Mouse (Mus musculus) thymus, postnatal 10 days (tissue): ENCODE measurements around the gene Grm7.

Experiments
- DNase-seq, 2 experiments: peaks; one replicate each; pipeline ENCODE4 v3.0.0; 2021; ENCODE audit warnings: low spot score in 2 of 2

Grm7 gene

GRCm38 (mm10) chr6:110982013-110982412 is 336.6 kb downstream of the Grm7 start:
- DNase-seq, result no peak

DNA sequence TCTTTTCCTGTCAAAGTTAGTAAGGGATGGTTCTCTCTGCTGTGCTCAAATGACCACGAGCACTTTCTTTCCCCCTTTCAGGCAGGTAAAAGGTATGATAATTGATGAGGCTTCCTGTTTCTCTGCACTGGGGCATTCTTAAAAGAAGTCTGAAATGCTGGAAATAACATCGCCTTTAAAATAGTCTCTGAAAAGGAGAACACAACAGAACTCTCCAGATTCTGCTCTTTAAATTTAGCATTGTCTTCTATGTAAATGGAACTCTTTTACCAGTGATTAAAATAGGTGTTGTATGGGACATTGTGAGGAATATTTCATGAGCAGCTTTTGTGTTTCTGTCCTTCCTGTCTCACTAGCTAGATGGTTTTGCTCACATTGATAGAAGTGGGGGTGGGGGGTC is 393.7 kb downstream of the Grm7 start:
- no peak for DNase-seq

- DNase-seq, result no peak
These were observed 400.5 kb downstream of the Grm7 start for GRCm38 (mm10) chr6:111045896-111046295.

GRCm38 (mm10) chr6:111049247-111049646 is 403.9 kb downstream of the Grm7 start:
- no peak for DNase-seq

DNA sequence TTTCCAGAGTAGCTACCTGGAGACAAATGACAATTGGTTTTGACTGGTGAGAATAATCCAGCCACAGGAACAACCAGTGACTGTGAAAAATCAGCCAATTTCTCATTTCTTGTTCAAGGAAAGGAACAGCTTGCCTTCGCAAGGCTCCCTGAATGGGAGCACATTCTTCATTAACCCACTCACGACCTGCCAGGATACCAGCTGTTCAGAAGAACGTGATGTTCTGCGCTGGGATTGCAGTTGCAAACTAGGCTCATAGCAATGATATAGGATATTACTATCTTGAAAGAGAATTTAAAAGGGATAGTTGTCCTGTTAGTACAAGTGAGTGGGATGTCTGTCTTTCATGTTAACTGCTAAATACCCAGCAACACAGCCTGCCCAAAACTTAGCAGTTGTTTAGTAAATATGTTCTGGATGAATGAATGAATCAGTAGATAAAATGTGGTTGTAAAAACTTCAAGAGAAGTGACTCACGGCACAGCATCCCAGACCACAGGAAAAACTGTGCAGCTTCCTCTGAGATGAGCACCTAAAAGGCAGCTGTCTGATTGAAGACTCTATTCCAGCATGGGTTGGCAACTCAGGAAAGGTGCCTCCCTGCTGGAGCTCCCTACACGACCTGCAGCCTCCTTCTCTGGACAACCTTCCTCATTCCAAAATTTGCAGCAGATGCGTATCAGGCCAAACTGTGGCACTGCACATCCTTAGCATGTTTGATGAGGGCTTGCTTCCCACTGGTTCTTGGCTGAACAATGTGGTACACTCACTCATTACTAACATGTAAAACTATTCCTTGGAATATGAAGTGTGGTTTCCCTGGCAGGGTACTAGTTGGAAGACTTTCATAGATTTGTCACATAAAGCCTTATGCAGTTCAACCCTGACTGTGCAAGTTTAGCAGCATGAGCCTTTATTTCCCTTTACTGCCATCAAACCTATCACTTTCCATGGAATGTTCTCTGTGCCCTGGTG is 408.9 kb downstream of the Grm7 start:
- DNase-seq, result no peak

DNA sequence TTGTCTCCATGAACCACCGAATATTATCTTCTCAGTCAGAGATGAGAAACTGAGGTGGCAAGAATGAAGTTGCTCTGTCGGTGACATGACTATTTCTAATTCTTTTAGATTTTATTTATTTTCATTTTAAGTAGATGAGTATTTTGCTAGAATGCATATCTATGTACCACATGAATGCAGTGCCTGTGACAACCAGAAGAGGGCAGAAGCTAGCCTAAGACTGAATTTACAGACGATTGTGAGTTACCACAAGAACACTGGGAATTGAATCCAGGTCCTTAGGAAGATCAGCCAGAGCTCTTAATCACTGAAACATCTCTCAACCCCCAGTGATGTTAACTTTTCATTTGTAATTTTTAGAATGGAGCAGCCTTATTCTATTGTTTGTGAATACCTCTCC is 412.4 kb downstream of the Grm7 start:
- no peak for DNase-seq

DNA sequence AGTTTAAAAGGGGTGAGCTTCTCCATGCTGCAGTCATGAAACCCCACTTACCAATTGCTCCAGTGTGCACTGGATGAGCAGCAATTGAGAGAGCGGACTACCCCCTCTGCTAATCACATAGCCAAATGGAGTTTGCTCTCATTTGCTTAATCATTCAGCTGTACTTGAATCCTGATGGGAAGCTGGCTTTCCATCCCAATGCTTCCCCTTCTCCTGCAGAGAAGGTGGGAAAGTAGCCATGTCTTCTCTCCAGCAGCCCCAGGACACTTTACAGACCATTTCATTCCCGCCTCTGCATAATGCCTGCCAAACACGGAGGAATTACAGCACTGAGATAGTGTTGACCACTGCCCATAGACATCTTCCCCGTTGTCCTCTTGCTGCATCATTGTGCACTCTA is 414.6 kb downstream of the Grm7 start:
- DNase-seq, result no peak

DNA sequence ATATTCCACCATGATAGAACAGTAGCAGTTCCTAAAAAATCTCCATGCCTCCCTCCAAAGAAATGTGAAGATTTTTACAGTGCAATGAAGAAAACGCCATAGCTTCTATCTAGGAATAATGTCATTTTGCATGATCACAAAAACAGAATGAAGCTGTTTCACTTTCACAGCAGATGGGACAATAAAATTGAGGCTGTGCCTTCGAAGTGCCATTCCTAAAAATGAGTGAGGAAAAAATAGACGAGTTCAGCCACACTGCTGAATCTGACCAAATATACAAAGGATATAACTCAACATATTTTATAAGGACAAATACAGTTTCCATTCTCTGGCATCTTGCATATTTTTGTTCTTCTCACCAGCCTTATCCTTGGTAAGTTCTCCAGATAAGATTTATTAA is 439.2 kb downstream of the Grm7 start:
- DNase-seq, result no peak

GRCm38 (mm10) chr6:111094818-111095217 is 449.4 kb downstream of the Grm7 start:
- DNase-seq, result no peak

- no peak for DNase-seq
These were observed 460.1 kb downstream of the Grm7 start for GRCm38 (mm10) chr6:111105485-111105884.

DNA sequence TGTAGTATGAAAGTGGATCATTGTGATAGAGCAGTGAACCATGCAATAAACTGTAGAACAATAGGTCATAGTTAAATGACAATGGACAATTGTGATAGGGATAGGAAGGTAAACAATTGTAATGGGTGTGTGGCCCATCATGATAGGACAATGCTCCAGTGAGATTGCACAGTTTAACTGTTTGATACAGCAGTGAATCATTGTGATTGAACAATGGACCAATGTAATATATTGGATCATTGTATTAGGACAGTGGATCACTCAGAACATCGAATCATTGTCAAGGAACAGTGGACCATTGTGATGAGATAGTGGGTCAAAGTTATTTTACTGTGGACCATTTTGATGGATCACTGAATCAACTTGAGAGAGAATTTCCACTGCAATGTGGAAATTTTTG is 515.7 kb downstream of the Grm7 start:
- no peak for DNase-seq

DNA sequence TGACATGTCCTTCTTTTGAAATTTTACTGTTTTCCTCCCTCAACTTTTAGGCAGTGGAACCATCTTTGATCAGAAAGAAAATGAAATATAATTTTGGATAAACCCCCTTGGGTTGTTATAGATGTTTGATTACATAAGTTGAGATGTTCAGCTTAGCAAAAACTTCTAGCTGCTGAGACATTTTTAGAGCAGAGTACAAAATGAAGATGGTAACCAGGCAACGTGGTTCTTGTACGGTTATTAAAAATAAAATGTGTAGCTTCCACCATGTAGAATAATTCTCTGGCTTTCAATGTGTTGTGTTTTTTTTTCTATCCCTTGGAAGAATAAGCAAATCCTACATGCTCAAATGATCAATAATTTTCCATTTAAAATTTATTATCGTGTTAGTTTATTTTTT is 550.0 kb downstream of the Grm7 start:
- DNase-seq, result no peak

DNA sequence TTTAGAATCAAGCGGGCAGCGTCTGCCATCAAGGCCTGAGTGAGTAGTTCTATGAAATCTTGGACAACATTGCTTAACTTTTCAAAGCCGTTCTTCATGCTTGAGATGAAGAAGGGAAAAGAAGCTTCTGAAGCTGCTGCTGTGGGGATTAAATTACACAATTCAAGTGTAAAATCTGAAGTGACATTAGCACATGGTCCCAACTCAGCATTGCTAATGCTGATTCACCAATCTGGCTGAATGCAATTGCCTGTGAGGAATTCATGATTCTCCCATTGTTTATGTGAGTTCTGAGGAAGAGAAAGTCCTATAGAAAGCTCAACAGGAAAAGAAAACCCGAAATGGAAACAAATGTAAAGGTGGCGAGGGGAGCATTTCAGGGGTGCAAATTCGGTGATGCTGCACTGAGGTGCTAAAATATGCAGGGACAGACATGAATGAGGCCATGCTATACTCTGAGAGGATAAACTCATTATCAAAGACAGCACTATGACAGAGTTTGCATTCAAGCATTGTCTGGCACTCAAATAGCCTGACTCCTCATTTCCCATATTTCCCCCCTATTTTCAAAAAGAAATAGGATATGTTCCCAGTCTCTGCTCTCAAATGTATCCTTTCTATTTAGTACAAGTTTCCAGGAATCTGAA is 575.8 kb downstream of the Grm7 start:
- DNase-seq, result no peak

GRCm38 (mm10) chr6:111255215-111255614 is 609.8 kb downstream of the Grm7 start:
- DNase-seq, result no peak

DNA sequence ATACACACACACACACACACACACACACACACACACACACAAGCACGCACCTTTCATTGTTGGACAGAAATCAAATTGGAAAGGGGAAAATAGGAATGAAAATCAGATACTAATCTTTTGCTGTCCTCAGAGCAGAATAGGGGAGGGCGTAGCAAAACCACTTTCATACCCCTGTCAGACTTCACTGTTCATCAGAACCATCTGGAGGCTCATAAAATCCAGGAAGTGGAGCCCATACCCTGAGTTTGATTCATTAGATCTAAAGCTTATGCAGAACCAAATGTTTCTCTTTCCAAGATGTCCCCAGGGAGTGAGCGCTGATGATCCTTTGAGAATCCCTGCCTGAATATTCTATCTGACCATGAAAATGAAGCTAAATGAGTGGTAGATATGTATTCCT is 611.6 kb downstream of the Grm7 start:
- DNase-seq, result no peak

DNA sequence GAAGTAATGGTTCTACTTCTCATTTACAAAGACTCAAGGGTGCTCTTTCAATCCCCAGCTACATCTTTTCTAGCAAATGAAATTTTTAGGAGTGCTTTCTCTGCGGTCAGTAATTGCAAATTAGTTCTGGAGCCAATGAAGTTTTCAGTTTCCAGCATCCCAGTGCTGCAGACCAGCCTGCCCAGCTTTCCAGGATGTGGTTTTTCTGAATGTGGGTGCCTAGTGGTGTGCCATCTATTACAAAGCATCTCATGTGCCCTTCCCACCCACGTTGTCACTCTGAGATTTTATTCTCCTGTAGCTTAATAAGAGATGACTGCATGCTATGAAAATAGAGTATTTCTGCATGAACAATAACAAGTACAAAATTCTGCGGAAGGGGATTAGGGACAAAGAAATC is 612.9 kb downstream of the Grm7 start:
- DNase-seq, result no peak

DNA sequence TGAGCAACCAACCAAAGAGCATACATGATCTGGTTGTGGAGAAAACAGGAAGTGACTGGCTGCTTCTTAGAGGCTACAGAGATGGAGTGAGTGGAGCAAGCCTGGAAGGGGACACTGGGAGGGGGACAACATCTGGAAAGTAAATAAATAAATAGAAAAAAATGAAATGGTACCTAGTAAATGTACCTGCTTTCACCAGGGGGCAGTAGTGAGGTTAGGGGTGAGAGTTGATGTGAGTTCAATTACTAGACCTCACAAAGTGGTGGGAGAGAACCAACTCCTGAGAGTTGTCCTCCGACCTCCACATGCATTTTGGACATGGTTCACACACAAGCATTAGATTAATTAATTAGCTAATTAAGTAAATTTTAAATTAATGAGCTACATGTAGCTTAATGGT is 615.8 kb downstream of the Grm7 start:
- DNase-seq, result no peak

DNA sequence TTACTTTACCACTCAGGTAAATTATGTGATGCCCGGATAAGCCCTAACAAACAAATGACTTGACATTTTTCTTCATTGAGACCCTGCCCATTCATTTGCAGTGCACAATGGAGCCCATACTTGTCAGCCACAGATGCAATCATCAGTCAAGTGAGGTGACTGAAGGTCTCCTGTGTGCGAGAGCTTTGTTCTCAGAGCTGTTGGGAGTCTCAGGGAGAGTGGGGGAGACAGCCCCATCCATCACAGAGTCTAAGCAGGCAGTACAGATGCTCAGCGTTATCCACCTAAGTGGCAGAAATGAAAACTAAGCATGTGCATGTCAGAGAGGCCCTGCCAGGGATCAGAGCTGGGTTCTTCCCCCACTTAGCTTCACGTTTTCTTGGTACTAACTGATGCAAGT is 631.3 kb downstream of the Grm7 start:
- no peak for DNase-seq

- no peak for DNase-seq
These were observed 633.1 kb downstream of the Grm7 start for GRCm38 (mm10) chr6:111278516-111278915.

- DNase-seq, result no peak
These were observed 648.2 kb downstream of the Grm7 start for GRCm38 (mm10) chr6:111293505-111294001.

- DNase-seq, result no peak
These were observed 658.7 kb downstream of the Grm7 start for GRCm38 (mm10) chr6:111303912-111304555.

- DNase-seq, result no peak
These were observed 716.3 kb downstream of the Grm7 start for GRCm38 (mm10) chr6:111361681-111362080.
